Mouse (Mus musculus) midbrain, embryonic 12.5 days (tissue): ENCODE data around the gene Meig1. TPM values are rescaled to one million over a fixed set of nuclear protein-coding genes. Genes with fewer than 3 reads are reported as not detected.

ENCODE experiments used
- ATAC-seq: fragments of 200-750 bp; cut with Nextera tagmentation; 2 replicates; pipeline ENCODE4 v1.8.0; 2017; ENCODE audit warnings: low read depth, moderate TSS enrichment, moderate library complexity; ENCODE audit not compliant: low FRiP score
- H3K27ac ChIP-seq: fragments of 300-500 bp; sonication (generic); replicated peaks from 2 replicates; pipeline ENCODE4 v1.5.1; 2016; ENCODE audit warnings: mild to moderate bottlenecking
- H3K27me3 ChIP-seq: fragments of 300-500 bp; sonication (generic); 2 replicates; pipeline ENCODE4 v1.6.1; 2016; ENCODE audit warnings: mild to moderate bottlenecking
- H3K36me3 ChIP-seq: fragments of 300-500 bp; sonication (generic); 2 replicates; pipeline ENCODE4 v1.6.1; 2016
- H3K4me1 ChIP-seq: fragments of 300-500 bp; sonication (generic); 2 replicates; pipeline ENCODE4 v1.6.1; 2016
- H3K4me2 ChIP-seq: fragments of 300-500 bp; sonication (generic); replicated peaks from 2 replicates; pipeline ENCODE4 v1.6.1; 2016; ENCODE audit warnings: mild to moderate bottlenecking, moderate library complexity
- H3K4me3 ChIP-seq: fragments of 300-500 bp; sonication (generic); 2 replicates; pipeline ENCODE4 v1.5.1; 2016; ENCODE audit warnings: mild to moderate bottlenecking
- H3K9ac ChIP-seq: fragments of 300-500 bp; sonication (generic); replicated peaks from 2 replicates; pipeline ENCODE4 v1.6.1; 2016; ENCODE audit warnings: mild to moderate bottlenecking, moderate library complexity
- H3K9me3 ChIP-seq: fragments of 300-500 bp; sonication (generic); 2 replicates; pipeline ENCODE4 v1.6.1; 2016; ENCODE audit warnings: mild to moderate bottlenecking
- WGBS: fragments of 180-500 bp; shearing (Covaris S2); methylation state at CpG from one replicate; pipeline ENCODE4 v1.1.7; 2016; 5-methylcytosine and 5-hydroxymethylcytosine counted together
- polyA plus RNA-seq: library from polyadenylated mRNA; unstranded; fragments of >200 nt; fragmentation: Nextera tagmentation; extraction: Ambion mirVana; gene quantifications from 2 replicates; pipeline ENCODE4 v1.2.1, GENCODE M21; 2016

Meig1 gene
- polyA plus RNA-seq: 1.3 TPM in 1 of 2 replicates, not detected in the other

- peak within 1 kb of the TSS; percentile 76; the same call in 1 of the 2 replicates for H3K4me2 ChIP-seq
- no peaks in the 10 kb centered on the region for H3K36me3 ChIP-seq
- peaks cover 9% of the 10 kb centered on the region; the same call in 1 of the 2 replicates for H3K27me3 ChIP-seq
- H3K27ac ChIP-seq: no peak within 1 kb of the TSS
- peaks cover 18% of the 10 kb centered on the region for H3K4me1 ChIP-seq
- ATAC-seq: no peak
- H3K9me3 ChIP-seq: no peaks in the 10 kb centered on the region
- no peak within 1 kb of the TSS for H3K9ac ChIP-seq
- no peak within 1 kb of the TSS for H3K4me3 ChIP-seq
- WGBS: 72% methylated on average over 3 of the region's 3 CpGs
These were observed at the start of gene Meig1 for GRCm38 (mm10) chr2:3422548-3422947. Gene Meig1, minus strand, starts transcription at chr2:3422648.

GRCm38 (mm10) chr2:3456590-3456989 lies 34.1 kb upstream of the Meig1 start:
- no peaks in the 10 kb centered on the region for H3K9me3 ChIP-seq
- peaks cover 78% of the 10 kb centered on the region for H3K36me3 ChIP-seq
- no peak overlapping the region for H3K4me3 ChIP-seq
- no peak for ATAC-seq
- H3K27ac ChIP-seq: no peak overlapping the region
- WGBS: 86% methylated on average over 4 of the region's 4 CpGs
- no peak overlapping the region for H3K4me2 ChIP-seq
- H3K9ac ChIP-seq: no peak overlapping the region
- no peaks in the 10 kb centered on the region for H3K4me1 ChIP-seq
- no peaks in the 10 kb centered on the region for H3K27me3 ChIP-seq

GRCm38 (mm10) chr2:3453096-3453495 lies 30.6 kb upstream of the Meig1 start:
- Histone ChIP-seq H3K27ac (no peak overlapping the region), H3K27me3 (no peaks in the 10 kb centered on the region), H3K4me3 (no peak overlapping the region), H3K4me2 (no peak overlapping the region), H3K9ac (no peak overlapping the region), H3K9me3 (no peaks in the 10 kb centered on the region), H3K4me1 (no peaks in the 10 kb centered on the region), H3K36me3 (peaks cover 60% of the 10 kb centered on the region)
- 94% methylated on average over 3 of the region's 3 CpGs for WGBS
- no peak for ATAC-seq

GRCm38 (mm10) chr2:3449431-3449830 lies 27.0 kb upstream of the Meig1 start:
- Histone ChIP-seq H3K4me3 (no peak overlapping the region), H3K4me1 (no peaks in the 10 kb centered on the region), H3K27me3 (no peaks in the 10 kb centered on the region), H3K27ac (no peak overlapping the region), H3K36me3 (peaks cover 48% of the 10 kb centered on the region), H3K4me2 (no peak overlapping the region), H3K9me3 (no peaks in the 10 kb centered on the region), H3K9ac (no peak overlapping the region)
- 85% methylated on average over 2 of the region's 2 CpGs for WGBS
- ATAC-seq: no peak

- H3K36me3 ChIP-seq: peaks cover 35% of the 10 kb centered on the region
- no peaks in the 10 kb centered on the region for H3K4me1 ChIP-seq
- no peaks in the 10 kb centered on the region for H3K27me3 ChIP-seq
- H3K4me3 ChIP-seq: no peak overlapping the region
- no peak overlapping the region for H3K4me2 ChIP-seq
- H3K9ac ChIP-seq: no peak overlapping the region
- no peak for ATAC-seq
- no peak overlapping the region for H3K27ac ChIP-seq
- H3K9me3 ChIP-seq: no peaks in the 10 kb centered on the region
- WGBS: 89% methylated on average over 4 of the region's 4 CpGs
These were observed 23.5 kb upstream of the Meig1 start for GRCm38 (mm10) chr2:3445984-3446383.

- no peaks in the 10 kb centered on the region for H3K27me3 ChIP-seq
- H3K9ac ChIP-seq: no peak overlapping the region
- 89% methylated on average over 7 of the region's 7 CpGs for WGBS
- H3K4me2 ChIP-seq: no peak overlapping the region
- H3K9me3 ChIP-seq: no peaks in the 10 kb centered on the region
- no peak overlapping the region for H3K27ac ChIP-seq
- H3K4me1 ChIP-seq: no peaks in the 10 kb centered on the region
- ATAC-seq: no peak
- H3K36me3 ChIP-seq: peaks cover 42% of the 10 kb centered on the region
- H3K4me3 ChIP-seq: no peak overlapping the region
These were observed 21.8 kb upstream of the Meig1 start for GRCm38 (mm10) chr2:3444206-3444605.

GRCm38 (mm10) chr2:3437956-3438355 lies 15.5 kb upstream of the Meig1 start:
- H3K27ac ChIP-seq: no peak overlapping the region
- no peak for ATAC-seq
- H3K9me3 ChIP-seq: no peaks in the 10 kb centered on the region
- H3K27me3 ChIP-seq: no peaks in the 10 kb centered on the region
- no peaks in the 10 kb centered on the region for H3K4me1 ChIP-seq
- no peak overlapping the region for H3K4me3 ChIP-seq
- WGBS: 32% methylated on average over 7 of the region's 7 CpGs
- peaks cover 20% of the 10 kb centered on the region; the same call in 1 of the 2 replicates for H3K36me3 ChIP-seq
- H3K9ac ChIP-seq: no peak overlapping the region
- H3K4me2 ChIP-seq: no peak overlapping the region

GRCm38 (mm10) chr2:3435369-3436061 lies 13.1 kb upstream of the Meig1 start:
- no peak for ATAC-seq
- H3K4me1 ChIP-seq: no peaks in the 10 kb centered on the region
- no peaks in the 10 kb centered on the region for H3K27me3 ChIP-seq
- no peak overlapping the region for H3K4me2 ChIP-seq
- no peak overlapping the region for H3K27ac ChIP-seq
- WGBS: 83% methylated on average over 6 of the region's 6 CpGs
- no peaks in the 10 kb centered on the region for H3K9me3 ChIP-seq
- no peak overlapping the region for H3K4me3 ChIP-seq
- 0 out of 2 replicates have a peak, but pooled peaks cover 16% of the 10 kb centered on the region for H3K36me3 ChIP-seq
- no peak overlapping the region for H3K9ac ChIP-seq

- Histone ChIP-seq H3K27ac (no peak overlapping the region), H3K36me3 (0 out of 2 replicates have a peak, but pooled peaks cover 4% of the 10 kb centered on the region), H3K9me3 (no peaks in the 10 kb centered on the region), H3K4me1 (no peaks in the 10 kb centered on the region), H3K9ac (no peak overlapping the region), H3K27me3 (no peaks in the 10 kb centered on the region), H3K4me2 (no peak overlapping the region), H3K4me3 (no peak overlapping the region)
- WGBS: 88% methylated on average over 9 of the region's 9 CpGs
- ATAC-seq: no peak
These were observed 8.5 kb upstream of the Meig1 start for GRCm38 (mm10) chr2:3430956-3431355.

GRCm38 (mm10) chr2:3424579-3424910 lies 2.1 kb upstream of the Meig1 start:
- H3K4me3 ChIP-seq: peak overlapping the region; percentile 71
- ATAC-seq: no peak
- H3K27ac ChIP-seq: no peak overlapping the region
- peak overlapping the region; percentile 76 for H3K4me2 ChIP-seq
- no peaks in the 10 kb centered on the region for H3K9me3 ChIP-seq
- H3K4me1 ChIP-seq: peaks cover 18% of the 10 kb centered on the region
- H3K9ac ChIP-seq: peak overlapping the region; percentile 67
- no peaks in the 10 kb centered on the region for H3K27me3 ChIP-seq
- no peaks in the 10 kb centered on the region for H3K36me3 ChIP-seq
- 14% methylated on average over 10 of the region's 10 CpGs for WGBS

GRCm38 (mm10) chr2:3423841-3424578 lies 1.6 kb upstream of the Meig1 start, which contains the start of gene Dclre1c:
Gene Dclre1c, plus strand, starts transcription at chr2:3424131.
- WGBS: 1% methylated on average over 29 of the region's 29 CpGs
- no peaks in the 10 kb centered on the region for H3K9me3 ChIP-seq
- H3K4me3 ChIP-seq: peak within 1 kb of the TSS; percentile 71
- peaks cover 18% of the 10 kb centered on the region for H3K4me1 ChIP-seq
- no peaks in the 10 kb centered on the region for H3K27me3 ChIP-seq
- no peaks in the 10 kb centered on the region for H3K36me3 ChIP-seq
- H3K9ac ChIP-seq: peak within 1 kb of the TSS; percentile 67
- peak within 1 kb of the TSS; percentile 76 for H3K4me2 ChIP-seq
- H3K27ac ChIP-seq: no peak within 1 kb of the TSS
- peak; percentile 98 for ATAC-seq

GRCm38 (mm10) chr2:3420157-3420556 lies 2.3 kb downstream of the Meig1 start:
- ATAC-seq: no peak
- Histone ChIP-seq H3K27me3 (peaks cover 23% of the 10 kb centered on the region), H3K27ac (peak overlapping the region; percentile 52), H3K9me3 (no peaks in the 10 kb centered on the region), H3K4me1 (peaks cover 18% of the 10 kb centered on the region), H3K4me2 (no peak overlapping the region), H3K36me3 (no peaks in the 10 kb centered on the region), H3K4me3 (no peak overlapping the region), H3K9ac (no peak overlapping the region)
- 36% methylated on average over 4 of the region's 4 CpGs for WGBS
